Mouse (Mus musculus) midbrain, embryonic 12.5 days (tissue): Measurements from ENCODE around the gene Pik3ip1. TPM values are rescaled to one million over a fixed set of nuclear protein-coding genes. Genes with fewer than 3 reads are reported as not detected.
A peak's percentile ranks its signal among the peaks of the same experiment; 100 is the strongest.

ENCODE experiments used
- ATAC-seq: fragments of 200-750 bp; cut with Nextera tagmentation; 2 replicates; pipeline ENCODE4 v1.8.0; 2017; ENCODE audit warnings: low read depth, moderate TSS enrichment, moderate library complexity; ENCODE audit not compliant: low FRiP score
- H3K27ac ChIP-seq: fragments of 300-500 bp; sonication (generic); replicated peaks from 2 replicates; pipeline ENCODE4 v1.5.1; 2016; ENCODE audit warnings: mild to moderate bottlenecking
- H3K27me3 ChIP-seq: fragments of 300-500 bp; sonication (generic); 2 replicates; pipeline ENCODE4 v1.6.1; 2016; ENCODE audit warnings: mild to moderate bottlenecking
- H3K36me3 ChIP-seq: fragments of 300-500 bp; sonication (generic); 2 replicates; pipeline ENCODE4 v1.6.1; 2016
- H3K4me1 ChIP-seq: fragments of 300-500 bp; sonication (generic); 2 replicates; pipeline ENCODE4 v1.6.1; 2016
- H3K4me2 ChIP-seq: fragments of 300-500 bp; sonication (generic); replicated peaks from 2 replicates; pipeline ENCODE4 v1.6.1; 2016; ENCODE audit warnings: mild to moderate bottlenecking, moderate library complexity
- H3K4me3 ChIP-seq: fragments of 300-500 bp; sonication (generic); 2 replicates; pipeline ENCODE4 v1.5.1; 2016; ENCODE audit warnings: mild to moderate bottlenecking
- H3K9ac ChIP-seq: fragments of 300-500 bp; sonication (generic); replicated peaks from 2 replicates; pipeline ENCODE4 v1.6.1; 2016; ENCODE audit warnings: mild to moderate bottlenecking, moderate library complexity
- H3K9me3 ChIP-seq: fragments of 300-500 bp; sonication (generic); 2 replicates; pipeline ENCODE4 v1.6.1; 2016; ENCODE audit warnings: mild to moderate bottlenecking
- WGBS: fragments of 180-500 bp; shearing (Covaris S2); methylation state at CpG from one replicate; pipeline ENCODE4 v1.1.7; 2016; 5-methylcytosine and 5-hydroxymethylcytosine counted together
- polyA plus RNA-seq: library from polyadenylated mRNA; unstranded; fragments of >200 nt; fragmentation: Nextera tagmentation; extraction: Ambion mirVana; gene quantifications from 2 replicates; pipeline ENCODE4 v1.2.1, GENCODE M21; 2016

Pik3ip1 gene
- polyA plus RNA-seq, 1 experiment from 2014 or later, result 17.3 TPM

- peaks cover 21% of the 10 kb centered on the region for H3K4me1 ChIP-seq
- H3K9me3 ChIP-seq, result no peaks in the 10 kb centered on the region
- no peaks in the 10 kb centered on the region for H3K36me3 ChIP-seq
- H3K27me3 ChIP-seq, result peaks cover 11% of the 10 kb centered on the region; the same call in 1 of the 2 replicates
- WGBS, result 2% methylated on average over 14 of the region's 14 CpGs
- no peak for ATAC-seq
- peak overlapping the region; percentile 98 for H3K4me2 ChIP-seq
- H3K27ac ChIP-seq, result peak overlapping the region; percentile 46
- peak overlapping the region; percentile 54 for H3K4me3 ChIP-seq
- peak overlapping the region; percentile 68 for H3K9ac ChIP-seq
Measured at GRCm38 (mm10) chr11:3330991-3331750, 970 bp downstream of the Pik3ip1 start.

- peak overlapping the region; percentile 98 for H3K4me2 ChIP-seq
- H3K36me3 ChIP-seq, result no peaks in the 10 kb centered on the region
- no peaks in the 10 kb centered on the region for H3K9me3 ChIP-seq
- H3K9ac ChIP-seq, result peak overlapping the region; percentile 59
- H3K4me3 ChIP-seq, result peak overlapping the region; percentile 54
- WGBS, result 1% methylated on average over 67 of the region's 75 CpGs
- peak overlapping the region; percentile 42; the same call in 1 of the 2 replicates for H3K27ac ChIP-seq
- H3K4me1 ChIP-seq, result peaks cover 26% of the 10 kb centered on the region
- ATAC-seq, result peak; percentile 98
- peaks cover 11% of the 10 kb centered on the region; the same call in 1 of the 2 replicates for H3K27me3 ChIP-seq
Measured at GRCm38 (mm10) chr11:3331756-3332642, 1.8 kb downstream of the Pik3ip1 start.

- WGBS, result 90% methylated on average over 11 of the region's 11 CpGs
- Histone ChIP-seq H3K9ac (no peak overlapping the region; the same call in 1 of the 2 replicates), H3K36me3 (no peaks in the 10 kb centered on the region), H3K4me1 (peaks cover 37% of the 10 kb centered on the region), H3K9me3 (no peaks in the 10 kb centered on the region), H3K27me3 (peaks cover 11% of the 10 kb centered on the region; the same call in 1 of the 2 replicates), H3K4me2 (no peak overlapping the region), H3K4me3 (no peak overlapping the region), H3K27ac (no peak overlapping the region)
- no peak for ATAC-seq
Measured at GRCm38 (mm10) chr11:3333111-3333695, 3.0 kb downstream of the Pik3ip1 start.

GRCm38 (mm10) chr11:3334141-3334710 lies 4.0 kb downstream of the Pik3ip1 start:
- 90% methylated on average over 11 of the region's 11 CpGs for WGBS
- Histone ChIP-seq H3K36me3 (no peaks in the 10 kb centered on the region), H3K27me3 (peaks cover 11% of the 10 kb centered on the region; the same call in 1 of the 2 replicates), H3K9ac (no peak overlapping the region), H3K27ac (no peak overlapping the region), H3K9me3 (no peaks in the 10 kb centered on the region), H3K4me1 (peaks cover 37% of the 10 kb centered on the region), H3K4me3 (no peak overlapping the region), H3K4me2 (no peak overlapping the region)
- no peak for ATAC-seq

GRCm38 (mm10) chr11:3334711-3335316 lies 4.6 kb downstream of the Pik3ip1 start:
- no peaks in the 10 kb centered on the region for H3K36me3 ChIP-seq
- no peak overlapping the region for H3K4me2 ChIP-seq
- ATAC-seq, result no peak
- H3K27me3 ChIP-seq, result peaks cover 11% of the 10 kb centered on the region; the same call in 1 of the 2 replicates
- H3K9ac ChIP-seq, result no peak overlapping the region; the same call in 1 of the 2 replicates
- WGBS, result 53% methylated on average over 9 of the region's 9 CpGs
- peaks cover 37% of the 10 kb centered on the region for H3K4me1 ChIP-seq
- H3K27ac ChIP-seq, result no peak overlapping the region
- no peak overlapping the region for H3K4me3 ChIP-seq
- no peaks in the 10 kb centered on the region for H3K9me3 ChIP-seq

GRCm38 (mm10) chr11:3335651-3336216 lies 5.5 kb downstream of the Pik3ip1 start:
- H3K9ac ChIP-seq, result no peak overlapping the region
- peaks cover 11% of the 10 kb centered on the region; the same call in 1 of the 2 replicates for H3K27me3 ChIP-seq
- H3K4me3 ChIP-seq, result no peak overlapping the region
- H3K36me3 ChIP-seq, result no peaks in the 10 kb centered on the region
- H3K9me3 ChIP-seq, result no peaks in the 10 kb centered on the region
- no peak overlapping the region for H3K27ac ChIP-seq
- no peak for ATAC-seq
- peaks cover 33% of the 10 kb centered on the region for H3K4me1 ChIP-seq
- H3K4me2 ChIP-seq, result no peak overlapping the region
- WGBS, result 57% methylated on average over 11 of the region's 11 CpGs

- Histone ChIP-seq H3K9ac (peak overlapping the region; percentile 12; the same call in 1 of the 2 replicates), H3K4me2 (no peak overlapping the region), H3K36me3 (0 out of 2 replicates have a peak, but pooled peaks cover 2% of the 10 kb centered on the region), H3K9me3 (no peaks in the 10 kb centered on the region), H3K27me3 (peaks cover 11% of the 10 kb centered on the region; the same call in 1 of the 2 replicates), H3K4me3 (no peak overlapping the region), H3K27ac (peak overlapping the region; percentile 79; the same call in 1 of the 2 replicates), H3K4me1 (peaks cover 26% of the 10 kb centered on the region)
- WGBS, result 82% methylated on average over 3 of the region's 3 CpGs
- no peak for ATAC-seq
Measured at GRCm38 (mm10) chr11:3336602-3337001, 6.4 kb downstream of the Pik3ip1 start.

- Histone ChIP-seq H3K9ac (peak overlapping the region; percentile 12; the same call in 1 of the 2 replicates), H3K4me3 (no peak overlapping the region), H3K27ac (peak overlapping the region; percentile 79), H3K27me3 (peaks cover 11% of the 10 kb centered on the region; the same call in 1 of the 2 replicates), H3K36me3 (0 out of 2 replicates have a peak, but pooled peaks cover 7% of the 10 kb centered on the region), H3K4me1 (peaks cover 21% of the 10 kb centered on the region), H3K4me2 (0 out of 2 replicates have a peak overlapping the region, but pooled peaks have one; percentile 13), H3K9me3 (no peaks in the 10 kb centered on the region)
- peak; percentile 80 for ATAC-seq
- 7% methylated on average over 12 of the region's 12 CpGs for WGBS
Measured at GRCm38 (mm10) chr11:3337173-3337955, 7.2 kb downstream of the Pik3ip1 start.

GRCm38 (mm10) chr11:3337961-3338360 lies 7.8 kb downstream of the Pik3ip1 start:
- H3K4me2 ChIP-seq, result no peak overlapping the region
- peaks cover 10% of the 10 kb centered on the region; the same call in 1 of the 2 replicates for H3K36me3 ChIP-seq
- peak overlapping the region; percentile 79 for H3K27ac ChIP-seq
- no peak; the same call in 1 of the 2 replicates for ATAC-seq
- H3K4me3 ChIP-seq, result no peak overlapping the region
- no peaks in the 10 kb centered on the region for H3K9me3 ChIP-seq
- peaks cover 15% of the 10 kb centered on the region for H3K4me1 ChIP-seq
- WGBS, result 49% methylated on average over 5 of the region's 5 CpGs
- 0 out of 2 replicates have a peak overlapping the region, but pooled peaks have one; percentile 12 for H3K9ac ChIP-seq
- peaks cover 8% of the 10 kb centered on the region; the same call in 1 of the 2 replicates for H3K27me3 ChIP-seq

GRCm38 (mm10) chr11:3341476-3341875 lies 11.3 kb downstream of the Pik3ip1 start:
- H3K36me3 ChIP-seq, result peaks cover 42% of the 10 kb centered on the region
- no peak overlapping the region for H3K4me3 ChIP-seq
- WGBS, result 82% methylated on average over 5 of the region's 5 CpGs
- no peak overlapping the region for H3K9ac ChIP-seq
- no peaks in the 10 kb centered on the region for H3K9me3 ChIP-seq
- peaks cover 15% of the 10 kb centered on the region for H3K4me1 ChIP-seq
- H3K27ac ChIP-seq, result no peak overlapping the region
- no peak for ATAC-seq
- no peaks in the 10 kb centered on the region for H3K27me3 ChIP-seq
- no peak overlapping the region for H3K4me2 ChIP-seq
